ENCODE assay signal across 12 mouse cellular contexts in the genomic region with DNA sequence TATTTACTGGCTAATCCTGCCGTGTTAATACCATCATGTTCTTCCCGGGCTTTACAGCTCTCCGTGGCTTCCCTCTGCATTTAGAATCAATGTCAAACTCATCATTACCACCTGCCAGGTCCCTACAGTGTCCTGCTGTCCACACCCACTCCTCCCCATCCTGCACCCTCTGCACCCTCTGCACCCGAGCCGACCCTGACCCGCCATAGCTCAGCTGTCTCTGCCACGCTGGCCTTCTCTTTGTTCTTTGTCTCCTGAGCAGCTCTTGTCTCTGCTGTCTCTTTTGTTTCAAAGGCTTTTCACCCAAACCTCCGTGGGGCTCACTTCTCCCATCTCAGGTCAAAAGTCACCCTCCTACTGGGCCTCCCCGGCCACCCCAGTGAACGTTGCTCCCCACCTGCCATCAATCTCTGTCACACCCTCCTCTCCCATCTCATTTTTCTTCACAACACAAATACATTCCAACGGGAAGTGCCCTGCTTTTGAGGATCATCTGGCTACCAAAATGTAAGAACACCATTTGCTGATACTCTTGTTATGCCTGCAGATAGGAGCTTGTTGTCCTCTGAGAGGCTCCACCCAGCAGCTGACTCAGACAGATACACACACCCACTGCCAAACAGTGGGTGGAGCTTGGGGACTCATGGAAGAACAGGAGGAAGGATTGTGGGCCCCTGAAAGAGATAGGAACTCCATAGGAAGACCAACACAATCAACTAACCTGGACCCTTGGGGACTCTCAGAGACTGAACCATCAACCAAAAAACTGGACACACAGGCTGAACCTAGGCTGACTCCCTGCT.
DNase-seq lines count a peak whose midpoint lies in the region; ATAC-seq lines count a peak whose summit lies in the region.
"Had no signal": no experiment of that assay in that cellular context is flagged by ENCODE, and none has a peak within 500 bp of the region (broad histone marks: within the 10 kb centered on the region; RNA-seq: fewer than 3 reads in every experiment).

No protein-coding gene starts in this region.

- H3K27ac ChIP-seq in neural tube, embryonic 15.5 days (replicated peaks): peak overlapping the region; percentile 69

- WGBS in neural tube, embryonic 15.5 days: 6% methylated on average over 11 of the region's 11 CpGs

- no peaks in the 10 kb centered on the region for H3K9me3 ChIP-seq in neural tube, embryonic 15.5 days (replicated peaks)

- DNase-seq in heart, adult 11 months: peak; percentile 83
- no peak for DNase-seq in heart, adult 9 months (ENCODE audit: low spot score in 2 of 2)
- peak; percentile 32 for DNase-seq in testis, postnatal 10 days (ENCODE audit: low spot score)
- DNase-seq in testis, postnatal 14 days (ENCODE audit: low spot score): no peak
- DNase-seq in right cerebral cortex, postnatal 25 days: no peak
- no peak for DNase-seq in spleen, postnatal 10 days (ENCODE audit: low spot score in 2 of 2)
- DNase-seq: cerebellum, postnatal 25 days; gastrocnemius, postnatal 36 days had no signal

- no peak overlapping the region for H3K9ac ChIP-seq in neural tube, embryonic 15.5 days (replicated peaks)

- H3K4me1 ChIP-seq in neural tube, embryonic 15.5 days: peaks cover 55% of the 10 kb centered on the region

- H3K4me2 ChIP-seq in neural tube, embryonic 15.5 days: peak overlapping the region; percentile 29

- 0 out of 2 replicates have a peak, but pooled peaks have one; percentile 7 for ATAC-seq in megakaryocyte-erythroid progenitor cell, adult 5-6 weeks (replicated peaks; ENCODE audit: low FRiP score, low TSS enrichment, poor library complexity, severe bottlenecking)
- ATAC-seq in neural tube, embryonic 15.5 days (ENCODE audit: low FRiP score): peak; percentile 43
- ATAC-seq: intestine, postnatal 0 days; Patski had no signal

- no peak overlapping the region for H3K4me3 ChIP-seq in neural tube, embryonic 15.5 days (replicated peaks)

- no peaks in the 10 kb centered on the region for H3K36me3 ChIP-seq in neural tube, embryonic 15.5 days

- H3K27me3 ChIP-seq in neural tube, embryonic 15.5 days (replicated peaks): no peaks in the 10 kb centered on the region
- H3K27me3 ChIP-seq: Patski had no signal

Comparison
In these comparisons a context has a peak if more than half of its experiments do, and no peak if none do; other contexts are left out.
1. DNase-seq: peak in heart, adult 11 months (single experiment) and testis, postnatal 10 days (single experiment); none in heart, adult 9 months (0 of 2), testis, postnatal 14 days (single experiment), right cerebral cortex, postnatal 25 days (single experiment) and spleen, postnatal 10 days (0 of 2).